Mouse (Mus musculus): ENCODE measurements around the gene Cables2. TPM values are rescaled to one million over a fixed set of nuclear protein-coding genes. Genes with fewer than 3 reads are reported as not detected.

The Cables2 gene
- polyA plus RNA-seq (2016; fragmentation: Nextera tagmentation; extraction: Ambion mirVana) = 9.2 and 12.0 TPM in 2 replicates

DNA sequence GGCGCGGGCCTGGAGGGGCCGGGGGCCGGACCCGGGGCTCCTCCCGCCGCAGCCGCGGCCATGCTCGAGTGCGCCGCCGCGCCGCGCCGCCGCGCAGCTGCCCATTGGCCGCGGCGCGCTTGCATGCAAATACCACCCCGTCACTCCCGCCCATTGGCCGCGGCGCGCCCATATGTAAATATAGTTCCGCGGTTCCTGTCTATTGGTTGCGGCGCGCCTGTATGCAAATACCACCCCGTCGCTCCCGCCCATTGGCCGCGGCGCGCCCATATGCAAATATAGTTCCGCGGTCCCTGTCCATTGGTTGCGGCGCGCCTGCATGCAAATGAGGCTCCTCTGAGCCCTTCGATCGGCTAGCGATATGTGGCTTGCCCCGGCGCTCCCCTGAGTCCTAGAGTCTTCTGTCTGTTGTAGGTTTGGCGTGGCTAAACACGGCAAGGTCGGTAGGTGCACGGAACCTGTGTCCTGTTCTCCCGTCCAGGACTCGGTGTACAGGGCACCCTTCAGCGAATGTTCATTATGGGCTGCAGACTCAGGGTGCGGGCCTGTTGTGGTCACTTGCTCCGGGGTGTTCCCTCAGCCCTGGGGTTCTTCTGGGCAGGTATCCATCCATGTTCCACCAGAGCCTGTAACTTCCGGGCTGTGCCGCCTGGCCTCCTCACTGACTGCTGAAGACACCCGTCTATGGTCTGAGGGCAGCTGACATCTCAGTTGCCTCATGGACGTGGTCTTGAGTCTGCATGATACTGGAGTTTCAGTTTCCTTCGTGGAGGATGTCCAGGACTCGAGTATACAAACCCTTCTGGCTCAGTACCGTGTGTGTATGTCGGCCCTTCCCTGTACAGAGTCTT lies at the start of gene Cables2:
TSS of gene Cables2 (minus strand) at position 103 of the 851 bp plus-strand sequence.
- Histone ChIP-seq H3K36me3 (replicated peaks) (peaks cover 26% of the 10 kb centered on the region), H3K4me1 (peaks cover 47% of the 10 kb centered on the region), H3K4me3 (peak within 1 kb of the TSS; percentile 86), H3K9me3 (no peaks in the 10 kb centered on the region), H3K27me3 (ENCODE audit: poor library complexity, severe bottlenecking) (peaks cover 27% of the 10 kb centered on the region), H3K27ac (peak within 1 kb of the TSS; percentile 93)
- DNase-seq (ENCODE audit: extremely low spot score, low spot score) = peak; percentile 96
- 7% methylated on average over 68 of the region's 68 CpGs for WGBS

- Histone ChIP-seq H3K36me3 (replicated peaks) (no peaks in the 10 kb centered on the region), H3K4me1 (peaks cover 14% of the 10 kb centered on the region), H3K27ac (no peak overlapping the region), H3K27me3 (ENCODE audit: poor library complexity, severe bottlenecking) (0 out of 2 replicates have a peak, but pooled peaks cover 3% of the 10 kb centered on the region), H3K4me3 (no peak overlapping the region), H3K9me3 (no peaks in the 10 kb centered on the region)
- 47% methylated on average over 14 of the region's 14 CpGs for WGBS
- DNase-seq (ENCODE audit: extremely low spot score, low spot score) = no peak
Measured at GRCm38 (mm10) chr2:180322674-180323355, 49.5 kb upstream of the Cables2 start.

DNA sequence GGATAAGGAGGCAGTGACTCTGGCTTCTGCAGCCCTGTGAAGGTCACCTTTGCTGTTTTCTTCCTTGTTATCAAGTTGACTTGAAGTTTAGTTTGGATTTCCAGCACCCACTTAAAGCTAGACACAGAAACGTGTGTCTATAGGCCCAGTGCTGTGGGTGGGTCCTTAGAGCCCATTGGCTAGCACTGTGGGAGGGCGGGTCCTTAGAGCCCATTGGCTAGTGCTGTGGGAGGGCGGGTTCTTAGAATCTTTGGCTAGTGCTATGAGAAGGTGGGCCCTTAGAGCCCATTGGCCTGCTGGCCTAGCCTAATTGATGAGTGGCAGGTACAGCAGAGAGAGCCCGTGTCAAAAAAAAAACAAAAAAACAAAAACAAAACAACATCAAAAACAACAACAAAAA lies 46.9 kb upstream of the Cables2 start:
- no peak overlapping the region for H3K27ac ChIP-seq
- no peaks in the 10 kb centered on the region for H3K36me3 ChIP-seq (replicated peaks)
- H3K9me3 ChIP-seq = no peaks in the 10 kb centered on the region
- H3K27me3 ChIP-seq (ENCODE audit: poor library complexity, severe bottlenecking) = no peaks in the 10 kb centered on the region
- WGBS = 73% methylated on average over 4 of the region's 4 CpGs
- H3K4me3 ChIP-seq = no peak overlapping the region
- H3K4me1 ChIP-seq = peaks cover 14% of the 10 kb centered on the region
- DNase-seq (ENCODE audit: extremely low spot score, low spot score) = no peak

DNA sequence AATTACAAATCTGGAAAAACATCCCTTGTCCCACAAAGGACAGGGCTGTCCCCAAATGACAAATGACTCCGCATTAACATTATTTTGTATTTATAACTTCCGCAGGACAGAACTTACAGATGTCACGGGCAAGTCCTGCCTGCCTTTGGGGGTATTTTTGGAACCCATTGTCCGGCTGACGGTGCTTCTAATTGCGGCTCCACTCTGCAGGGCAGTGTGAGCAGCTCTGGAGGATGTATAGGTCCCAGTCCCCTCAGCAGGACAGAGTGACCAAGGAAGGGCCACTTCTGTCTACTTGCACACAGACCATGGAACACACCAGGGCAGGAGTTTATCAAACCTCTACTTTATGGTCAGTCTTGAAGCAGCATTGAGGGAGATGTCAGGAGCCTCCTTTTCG lies 44.3 kb upstream of the Cables2 start:
- 87% methylated on average over 7 of the region's 7 CpGs for WGBS
- no peak overlapping the region for H3K27ac ChIP-seq
- no peaks in the 10 kb centered on the region for H3K9me3 ChIP-seq
- H3K4me1 ChIP-seq = peaks cover 8% of the 10 kb centered on the region
- no peak for DNase-seq (ENCODE audit: extremely low spot score, low spot score)
- H3K27me3 ChIP-seq (ENCODE audit: poor library complexity, severe bottlenecking) = no peaks in the 10 kb centered on the region
- H3K36me3 ChIP-seq (replicated peaks) = no peaks in the 10 kb centered on the region
- no peak overlapping the region for H3K4me3 ChIP-seq

DNA sequence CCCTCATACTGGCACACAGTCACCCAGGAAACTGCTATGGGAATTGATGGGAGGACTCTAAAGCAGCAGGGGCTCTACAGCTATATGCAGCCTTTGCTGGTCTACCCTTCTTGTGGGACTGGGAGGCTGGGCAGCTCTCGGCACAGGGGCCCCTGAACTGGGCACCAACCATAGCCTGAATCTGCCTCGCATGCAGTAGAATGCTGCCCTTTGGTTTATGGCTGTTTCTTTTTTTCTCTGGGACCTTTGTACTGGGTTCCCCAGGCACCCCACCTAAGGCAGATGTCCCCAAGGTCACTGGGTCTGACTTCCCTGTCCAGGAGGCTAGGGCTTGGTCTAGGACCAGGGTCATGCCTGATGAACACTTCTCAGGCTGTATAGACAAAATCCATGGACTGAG lies 41.0 kb upstream of the Cables2 start:
- no peaks in the 10 kb centered on the region for H3K36me3 ChIP-seq (replicated peaks)
- H3K4me3 ChIP-seq = no peak overlapping the region
- H3K4me1 ChIP-seq = no peaks in the 10 kb centered on the region
- H3K27ac ChIP-seq = no peak overlapping the region
- H3K9me3 ChIP-seq = no peaks in the 10 kb centered on the region
- WGBS = 89% methylated on average over 2 of the region's 2 CpGs
- no peaks in the 10 kb centered on the region for H3K27me3 ChIP-seq (ENCODE audit: poor library complexity, severe bottlenecking)
- no peak for DNase-seq (ENCODE audit: extremely low spot score, low spot score)

GRCm38 (mm10) chr2:180311147-180311546 lies 37.9 kb upstream of the Cables2 start:
- DNase-seq (ENCODE audit: extremely low spot score, low spot score) = no peak
- Histone ChIP-seq H3K4me1 (no peaks in the 10 kb centered on the region), H3K9me3 (no peaks in the 10 kb centered on the region), H3K27me3 (ENCODE audit: poor library complexity, severe bottlenecking) (no peaks in the 10 kb centered on the region), H3K36me3 (replicated peaks) (no peaks in the 10 kb centered on the region), H3K27ac (no peak overlapping the region), H3K4me3 (no peak overlapping the region)
- 87% methylated on average over 4 of the region's 4 CpGs for WGBS

- 63% methylated on average over 2 of the region's 2 CpGs for WGBS
- Histone ChIP-seq H3K4me3 (no peak overlapping the region), H3K27ac (no peak overlapping the region), H3K4me1 (no peaks in the 10 kb centered on the region), H3K36me3 (replicated peaks) (no peaks in the 10 kb centered on the region), H3K27me3 (ENCODE audit: poor library complexity, severe bottlenecking) (no peaks in the 10 kb centered on the region), H3K9me3 (no peaks in the 10 kb centered on the region; the same call in 1 of the 2 replicates)
- DNase-seq (ENCODE audit: extremely low spot score, low spot score) = no peak
Measured at GRCm38 (mm10) chr2:180307680-180308079, 34.4 kb upstream of the Cables2 start.

DNA sequence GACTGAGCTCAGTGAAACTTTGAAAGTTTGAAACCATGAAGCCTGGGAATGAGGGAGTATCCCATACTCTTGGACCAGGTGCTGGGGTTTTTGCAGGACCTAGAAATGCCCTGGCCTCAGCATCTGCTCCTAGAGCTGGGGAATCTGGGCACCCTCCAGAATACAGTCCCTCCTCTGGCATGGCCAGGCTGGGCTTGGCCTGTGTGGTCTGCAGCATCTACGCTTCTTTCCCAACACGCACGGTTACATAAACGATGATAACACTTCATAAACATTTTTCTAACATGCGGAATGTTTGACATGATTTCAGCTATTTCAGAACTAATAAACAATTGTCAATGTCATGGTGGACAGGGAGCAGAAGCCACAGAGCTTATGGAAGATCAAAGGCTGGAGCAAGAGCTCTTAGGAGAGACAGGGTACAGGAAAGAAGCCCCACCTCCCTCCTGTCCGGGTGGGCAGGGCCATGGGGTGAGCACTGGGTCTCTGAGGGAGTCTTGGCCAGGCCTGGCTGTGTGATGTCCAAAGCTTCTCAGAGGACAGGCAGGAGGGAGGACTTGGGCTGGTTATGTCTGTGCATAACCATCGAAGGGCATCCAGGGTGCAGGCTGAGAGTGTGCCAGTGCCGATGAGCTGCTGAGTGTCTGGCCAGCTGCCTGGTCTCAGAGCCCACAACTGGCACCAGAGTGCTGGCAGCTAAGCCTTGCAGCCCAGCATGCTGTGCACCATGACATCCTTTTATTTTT lies 33.3 kb upstream of the Cables2 start:
- H3K4me1 ChIP-seq = no peaks in the 10 kb centered on the region
- H3K27me3 ChIP-seq (ENCODE audit: poor library complexity, severe bottlenecking) = no peaks in the 10 kb centered on the region
- WGBS = 92% methylated on average over 8 of the region's 8 CpGs
- DNase-seq (ENCODE audit: extremely low spot score, low spot score) = no peak
- no peaks in the 10 kb centered on the region; the same call in 1 of the 2 replicates for H3K9me3 ChIP-seq
- no peak overlapping the region for H3K27ac ChIP-seq
- H3K4me3 ChIP-seq = no peak overlapping the region
- H3K36me3 ChIP-seq (replicated peaks) = no peaks in the 10 kb centered on the region

GRCm38 (mm10) chr2:180306009-180306408 lies 32.7 kb upstream of the Cables2 start:
- 82% methylated on average over 2 of the region's 2 CpGs for WGBS
- Histone ChIP-seq H3K27ac (no peak overlapping the region), H3K27me3 (ENCODE audit: poor library complexity, severe bottlenecking) (no peaks in the 10 kb centered on the region), H3K36me3 (replicated peaks) (no peaks in the 10 kb centered on the region), H3K4me1 (no peaks in the 10 kb centered on the region), H3K9me3 (no peaks in the 10 kb centered on the region; the same call in 1 of the 2 replicates), H3K4me3 (no peak overlapping the region)
- no peak for DNase-seq (ENCODE audit: extremely low spot score, low spot score)

DNA sequence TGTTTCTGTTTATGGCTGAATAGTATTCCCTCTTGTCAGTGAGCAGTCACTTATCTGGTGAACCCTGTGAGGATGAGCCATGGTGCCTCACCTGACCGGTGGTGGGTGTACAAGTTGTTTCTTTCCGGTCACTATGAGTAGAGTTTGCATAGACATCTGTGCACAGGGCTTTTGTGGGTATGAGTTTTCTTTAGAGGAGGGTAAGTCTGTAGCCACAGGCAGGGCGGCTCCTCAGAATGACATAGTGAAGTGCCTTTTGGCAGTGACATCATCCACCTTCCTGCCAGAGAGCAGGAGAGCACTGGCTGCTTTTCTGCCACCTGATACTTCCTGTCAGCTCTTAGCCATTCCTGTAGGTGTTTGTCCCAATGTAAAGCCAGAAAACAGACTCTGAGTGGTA lies 32.2 kb upstream of the Cables2 start:
- H3K4me1 ChIP-seq = no peaks in the 10 kb centered on the region
- H3K9me3 ChIP-seq = no peaks in the 10 kb centered on the region; the same call in 1 of the 2 replicates
- H3K27me3 ChIP-seq (ENCODE audit: poor library complexity, severe bottlenecking) = no peaks in the 10 kb centered on the region
- no peaks in the 10 kb centered on the region for H3K36me3 ChIP-seq (replicated peaks)
- 89% methylated on average over 3 of the region's 3 CpGs for WGBS
- no peak overlapping the region for H3K27ac ChIP-seq
- no peak overlapping the region for H3K4me3 ChIP-seq
- DNase-seq (ENCODE audit: extremely low spot score, low spot score) = no peak

DNA sequence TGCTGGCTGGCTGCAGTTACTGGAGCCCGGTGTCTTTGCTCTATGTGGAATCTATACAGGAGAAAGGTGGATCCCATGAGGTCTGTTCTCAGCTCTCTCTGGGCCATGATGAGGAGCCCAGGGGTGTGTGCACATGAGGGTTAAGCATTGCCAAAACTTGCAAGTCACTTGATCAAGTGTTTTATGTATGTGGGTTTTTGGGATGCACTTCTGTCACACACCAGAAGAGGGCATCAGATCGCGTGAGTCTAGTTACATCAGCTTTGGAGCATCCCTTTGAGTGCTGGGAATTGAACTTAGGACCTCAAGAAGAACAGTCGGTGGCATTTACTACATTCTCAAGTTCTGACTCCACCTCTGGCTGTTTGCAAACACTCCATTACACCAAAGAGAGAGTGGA lies 31.3 kb upstream of the Cables2 start:
- no peaks in the 10 kb centered on the region for H3K27me3 ChIP-seq (ENCODE audit: poor library complexity, severe bottlenecking)
- H3K27ac ChIP-seq = no peak overlapping the region
- DNase-seq (ENCODE audit: extremely low spot score, low spot score) = no peak
- H3K4me1 ChIP-seq = no peaks in the 10 kb centered on the region
- no peaks in the 10 kb centered on the region for H3K36me3 ChIP-seq (replicated peaks)
- WGBS = 59% methylated on average over 4 of the region's 4 CpGs
- no peaks in the 10 kb centered on the region; the same call in 1 of the 2 replicates for H3K9me3 ChIP-seq
- no peak overlapping the region for H3K4me3 ChIP-seq

GRCm38 (mm10) chr2:180303468-180303867 lies 30.2 kb upstream of the Cables2 start:
- no peaks in the 10 kb centered on the region; the same call in 1 of the 2 replicates for H3K9me3 ChIP-seq
- no peak overlapping the region for H3K27ac ChIP-seq
- no peak overlapping the region for H3K4me3 ChIP-seq
- 92% methylated on average over 12 of the region's 12 CpGs for WGBS
- H3K27me3 ChIP-seq (ENCODE audit: poor library complexity, severe bottlenecking) = no peaks in the 10 kb centered on the region
- H3K36me3 ChIP-seq (replicated peaks) = no peaks in the 10 kb centered on the region
- no peak for DNase-seq (ENCODE audit: extremely low spot score, low spot score)
- no peaks in the 10 kb centered on the region for H3K4me1 ChIP-seq
